Mouse (Mus musculus) gastrocnemius, postnatal 25 days (tissue): ENCODE data around the gene Ipo13. TPM values are rescaled to one million over a fixed set of nuclear protein-coding genes. Genes with fewer than 3 reads are reported as not detected.

Source experiments
- DNase-seq: peaks from one replicate; pipeline ENCODE4 v3.0.0; 2022
- long read RNA-seq, 2 experiments: library from polyadenylated mRNA; stranded (forward); transcript quantifications; one replicate each; pipeline ENCODE4 v2.0.0; 2021
- total RNA-seq, 2 experiments: library from RNA; stranded (reverse); gene quantifications; 1 replicate in 1 of 2; 2 replicates in 1 of 2; pipeline ENCODE4 v1.2.3; 2021

The Ipo13 gene
- total RNA-seq, result 100 to 1,000 TPM; 218 TPM
- long read RNA-seq, experiment 1, transcript Ipo13-201 (20 exons, 3,595 nt), result major isoform, 44 of 99 reads
- long read RNA-seq, experiment 1, partial matches to known transcripts, result 31 of 99 reads
- long read RNA-seq, experiment 1, other reads (novel, unspliced or antisense), result 23 of 99 reads
- long read RNA-seq, experiment 2, transcript Ipo13-201 (20 exons, 3,595 nt), result major isoform, 106 of 176 reads
- long read RNA-seq, experiment 2, partial matches to known transcripts, result 37 of 176 reads
- long read RNA-seq, experiment 2, other reads (novel, unspliced or antisense), result 31 of 176 reads

DNA sequence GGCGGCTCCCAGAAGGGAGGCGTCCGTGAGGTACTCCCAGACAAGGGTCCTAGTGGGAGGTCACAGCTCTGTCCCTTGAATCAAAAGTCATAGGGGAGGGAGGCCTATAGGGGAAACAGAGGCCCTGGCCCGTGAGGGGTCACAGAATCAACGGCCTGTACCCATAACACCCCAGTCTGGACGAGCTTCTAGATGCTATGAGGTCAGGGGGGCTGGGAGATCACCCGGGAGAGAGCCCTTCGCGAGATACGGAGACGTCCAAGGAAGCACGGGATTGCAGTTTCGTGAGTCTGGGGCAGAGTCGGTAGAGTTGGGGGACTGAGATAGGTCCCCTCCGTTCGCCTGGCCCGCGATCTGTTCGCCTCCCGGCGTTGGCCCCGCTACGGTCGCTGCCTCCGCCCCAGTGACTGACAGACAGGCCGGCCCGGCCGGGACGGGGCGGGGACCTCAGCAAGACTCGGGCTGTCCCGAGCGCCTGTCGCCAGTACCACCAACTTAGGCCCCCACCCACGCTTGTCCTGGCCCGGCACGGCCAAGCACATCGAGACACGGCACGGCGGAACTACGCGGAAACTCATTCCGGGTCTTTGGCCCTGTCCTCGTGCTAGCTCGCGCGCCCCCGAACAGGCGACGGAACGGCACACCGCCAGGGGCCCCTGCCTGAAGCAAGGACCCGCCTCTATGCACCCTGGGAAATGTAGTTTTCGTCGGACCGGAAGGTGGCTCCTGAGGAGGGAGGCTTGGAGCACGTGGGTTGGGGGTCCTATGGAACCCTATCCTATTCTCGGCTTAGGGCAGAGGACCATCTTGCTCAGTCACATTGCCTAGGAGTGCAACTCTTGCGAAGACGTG lies at the start of gene Ipo13:
Gene Ipo13, minus strand, starts transcription at position 409 of the 852 bp plus-strand sequence.
- peak; percentile 91 for DNase-seq

DNA sequence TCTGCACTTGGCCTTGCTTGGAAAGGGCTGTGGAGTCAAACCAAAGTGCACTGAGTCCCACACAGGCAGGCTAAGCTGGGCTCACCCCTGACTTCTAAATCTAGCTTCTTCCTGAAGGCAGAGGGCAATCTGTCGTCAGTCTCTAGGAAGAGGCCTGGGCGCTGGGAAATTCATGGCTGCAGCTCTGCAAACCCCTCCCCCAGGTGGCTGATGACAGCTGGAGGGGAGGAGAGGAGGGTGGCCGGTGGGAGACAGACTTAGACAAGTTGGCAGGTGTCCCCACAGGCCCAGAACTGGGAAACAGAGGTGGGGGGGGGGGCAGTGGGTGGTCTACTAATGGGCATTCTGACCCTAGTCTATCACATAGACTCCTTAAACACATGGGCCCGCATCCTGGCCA lies 42.7 kb upstream of the Ipo13 start:
- DNase-seq, result no peak

DNA sequence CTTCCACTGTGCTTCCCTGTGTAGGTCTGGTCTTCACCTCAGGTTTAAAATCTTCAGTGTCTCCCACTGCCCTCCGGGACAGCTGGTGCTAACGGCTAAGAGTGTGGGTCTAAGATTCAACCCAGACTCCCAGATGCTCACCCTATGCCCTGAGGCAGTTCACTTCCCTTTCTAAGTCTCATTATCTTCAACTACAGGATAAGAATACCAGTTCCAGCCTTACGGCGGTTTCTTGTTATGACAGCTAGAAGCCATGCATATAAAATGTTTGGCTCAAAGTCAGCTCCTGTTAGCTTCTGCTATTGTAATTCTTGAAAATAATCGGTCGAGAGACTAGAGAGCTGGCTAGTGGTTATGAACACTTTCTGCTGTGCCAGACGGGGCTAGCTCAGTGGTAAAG lies 32.7 kb upstream of the Ipo13 start:
- no peak for DNase-seq

- DNase-seq, result peak; percentile 43
Observed at GRCm38 (mm10) chr4:117946639-117947305, 32.0 kb upstream of the Ipo13 start.

DNA sequence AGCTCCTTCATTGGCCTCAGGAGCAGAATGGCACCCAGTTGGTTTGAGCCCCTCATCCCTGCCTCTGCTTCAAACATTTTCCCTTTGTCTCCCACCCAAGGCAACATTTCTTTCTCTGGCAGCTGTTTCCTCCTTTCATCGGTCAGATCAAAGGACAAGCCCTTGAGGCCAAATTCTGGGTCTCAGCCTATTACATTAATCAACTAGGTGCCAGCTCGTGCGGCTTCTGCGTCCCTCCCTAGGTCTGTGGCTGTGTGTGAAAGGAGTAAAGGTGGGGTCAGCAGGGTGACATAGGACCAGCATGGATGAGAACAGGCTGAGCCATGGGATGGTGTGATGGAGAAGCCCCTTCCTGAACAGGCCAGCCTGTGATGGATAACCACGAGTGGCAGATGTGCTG lies 28.5 kb upstream of the Ipo13 start:
- no peak for DNase-seq

DNA sequence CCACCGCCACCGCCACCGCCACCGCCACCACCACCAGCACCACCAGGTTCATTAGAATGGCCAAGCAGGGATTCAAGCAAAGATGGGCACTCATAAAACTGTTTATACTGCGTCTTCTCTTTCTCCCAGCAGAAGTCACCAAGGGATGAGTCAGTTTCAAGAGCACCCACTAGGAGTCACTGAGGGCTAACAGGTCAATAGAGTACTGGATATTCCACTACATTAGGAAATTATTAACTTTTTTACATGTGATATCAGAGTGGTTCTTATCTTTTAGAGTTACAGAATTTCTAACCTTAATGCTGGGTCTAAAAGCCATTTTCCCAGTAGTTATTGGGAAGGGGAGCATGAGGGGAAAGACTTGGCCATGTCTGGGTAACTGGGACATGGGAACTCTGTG lies 22.2 kb upstream of the Ipo13 start:
- no peak for DNase-seq

DNA sequence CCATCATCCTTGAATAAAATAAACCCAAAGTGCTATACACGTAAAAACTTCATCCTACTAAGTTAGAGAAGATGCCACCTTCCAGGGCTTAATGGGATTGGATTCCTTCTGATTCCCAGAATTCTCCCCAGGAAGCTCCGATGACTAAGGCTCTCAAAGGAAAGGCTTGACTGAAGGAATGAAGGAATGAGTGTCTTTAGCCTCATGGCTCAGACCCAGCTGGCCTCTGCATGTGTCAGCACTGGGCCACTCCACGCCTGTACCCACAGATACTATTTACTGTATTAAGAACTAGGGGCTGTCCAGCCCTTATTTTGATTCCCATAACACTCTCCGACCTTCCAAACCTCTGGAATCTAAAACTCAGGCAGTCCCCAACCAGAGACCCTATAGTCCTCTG lies 19.3 kb upstream of the Ipo13 start:
- no peak for DNase-seq

GRCm38 (mm10) chr4:117933248-117933647 lies 18.4 kb upstream of the Ipo13 start:
- DNase-seq, result no peak

GRCm38 (mm10) chr4:117929391-117929881 lies 14.6 kb upstream of the Ipo13 start, which contains the start of gene Artn:
Gene Artn (minus strand): TSS chr4:117929763.
- peak; percentile 39 for DNase-seq

GRCm38 (mm10) chr4:117928699-117929241 lies 14.0 kb upstream of the Ipo13 start:
- peak; percentile 39 for DNase-seq

DNA sequence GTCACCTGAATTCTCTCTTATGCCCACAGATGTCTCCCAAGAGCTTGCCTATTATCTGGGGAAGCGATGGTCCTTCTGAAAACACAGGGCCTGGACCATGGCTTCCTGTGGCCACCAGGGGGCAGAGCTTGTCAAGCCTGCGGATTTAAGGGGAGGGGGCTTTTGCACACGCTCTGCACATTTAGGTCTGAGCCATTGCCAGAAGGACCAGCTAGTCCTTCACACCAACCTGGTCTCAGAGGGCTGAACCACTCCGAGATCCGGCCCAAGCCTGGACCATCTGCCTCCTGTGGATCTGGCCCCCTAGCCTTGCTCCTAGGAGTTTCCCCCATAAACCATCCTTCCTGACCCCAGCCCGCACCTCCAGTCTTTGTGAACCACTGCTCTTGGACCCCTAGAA lies 13.4 kb upstream of the Ipo13 start:
- DNase-seq, result no peak

GRCm38 (mm10) chr4:117926545-117927482 lies 12.0 kb upstream of the Ipo13 start:
- no peak for DNase-seq

GRCm38 (mm10) chr4:117924916-117925315 lies 10.1 kb upstream of the Ipo13 start:
- no peak for DNase-seq

- DNase-seq, result no peak
Observed at GRCm38 (mm10) chr4:117923450-117923849, 8.7 kb upstream of the Ipo13 start.

DNA sequence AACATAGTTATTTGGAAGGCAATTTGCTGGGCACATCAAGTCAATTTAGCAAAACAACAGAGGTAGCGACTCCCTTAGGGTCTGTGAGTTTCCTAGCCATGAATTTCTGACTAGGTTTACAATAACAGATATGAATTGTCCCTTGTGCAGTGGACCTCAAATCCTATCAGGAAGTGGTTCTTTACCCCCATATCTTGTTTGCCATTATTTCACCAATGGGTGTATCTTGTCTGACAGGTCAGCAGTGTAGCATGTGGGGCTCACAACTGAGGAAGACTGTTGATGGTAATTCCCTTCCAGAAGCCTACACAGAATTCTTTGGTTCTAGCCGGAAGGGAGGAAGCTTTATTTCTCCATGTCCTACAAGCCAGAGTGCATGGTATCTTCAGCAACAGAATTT lies 6.6 kb upstream of the Ipo13 start:
- DNase-seq, result no peak

DNA sequence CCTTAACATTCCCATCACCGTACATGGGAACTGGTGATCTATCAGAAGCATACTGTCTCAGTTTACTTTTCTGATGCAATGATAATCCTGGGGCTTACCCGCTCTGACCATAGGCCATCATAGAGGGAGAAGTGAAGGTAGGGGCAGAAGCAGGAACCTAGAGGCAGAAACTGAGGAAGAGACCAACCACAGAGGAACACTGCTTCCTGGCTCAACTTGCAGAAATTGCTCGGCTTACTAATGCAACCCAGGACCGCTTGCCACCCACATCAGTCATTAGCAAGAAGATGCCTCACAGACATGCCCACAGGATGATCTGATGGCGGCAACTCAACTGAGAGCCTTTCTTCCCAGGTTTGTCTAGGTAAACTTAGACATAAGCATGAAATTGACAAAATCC lies 4.0 kb upstream of the Ipo13 start:
- DNase-seq, result no peak

DNA sequence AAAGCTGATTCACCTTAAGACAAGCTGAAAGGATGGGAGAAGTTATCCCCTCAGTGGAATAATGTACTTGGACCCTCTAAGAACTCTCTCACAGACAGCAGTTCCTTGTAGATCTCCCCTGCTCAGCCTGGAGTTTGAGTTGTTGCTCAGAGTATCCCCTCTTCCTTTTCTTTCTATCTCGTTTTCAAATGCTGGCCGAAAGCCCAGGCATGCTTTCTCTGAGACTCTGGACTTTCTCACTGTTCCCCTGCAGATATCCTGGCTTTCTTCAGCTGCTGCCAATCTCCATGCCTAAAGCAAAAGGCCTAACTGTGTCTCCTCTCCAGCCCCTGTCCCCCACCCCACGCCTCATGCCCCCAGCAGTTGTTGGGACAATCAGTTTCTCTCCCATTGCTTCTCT lies 3.5 kb upstream of the Ipo13 start:
- no peak for DNase-seq

DNA sequence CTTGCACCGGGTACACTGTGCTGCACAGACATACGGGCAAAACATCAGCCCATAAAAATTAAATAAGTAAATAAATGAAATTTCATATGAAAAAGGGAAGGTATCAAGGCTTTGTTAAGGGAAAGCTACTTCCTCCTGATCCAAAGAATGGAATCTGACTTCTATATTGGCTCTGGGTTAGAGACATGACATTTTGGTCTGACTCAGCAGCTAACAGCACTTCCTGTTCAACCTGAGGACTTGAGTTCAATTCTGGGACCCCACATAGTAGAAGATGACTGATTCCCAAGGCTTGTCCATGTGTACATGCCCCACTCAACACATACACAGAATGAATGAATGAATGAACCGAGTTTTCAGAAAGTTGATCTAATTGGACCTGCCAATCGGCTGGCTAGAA lies 3.0 kb upstream of the Ipo13 start:
- no peak for DNase-seq

DNA sequence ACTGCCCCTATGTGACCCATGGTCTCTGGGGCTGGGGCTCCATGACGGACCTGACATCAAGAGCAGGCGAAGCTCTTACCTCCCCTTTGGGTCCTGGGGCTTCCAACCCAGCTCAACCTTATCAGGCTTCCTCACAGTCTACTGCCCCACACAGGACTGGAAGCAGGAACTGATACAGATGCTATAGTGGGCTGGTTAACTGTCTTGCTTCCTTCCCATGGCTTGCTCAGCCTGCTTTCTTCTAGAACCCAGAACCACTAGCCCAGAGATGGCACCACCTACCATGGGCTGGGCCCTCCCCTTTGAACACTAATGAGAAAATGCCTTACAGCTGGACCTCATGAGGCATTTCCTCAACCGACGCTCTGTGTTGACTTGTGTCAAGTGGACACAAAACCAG lies 2.6 kb upstream of the Ipo13 start:
- DNase-seq, result no peak

DNA sequence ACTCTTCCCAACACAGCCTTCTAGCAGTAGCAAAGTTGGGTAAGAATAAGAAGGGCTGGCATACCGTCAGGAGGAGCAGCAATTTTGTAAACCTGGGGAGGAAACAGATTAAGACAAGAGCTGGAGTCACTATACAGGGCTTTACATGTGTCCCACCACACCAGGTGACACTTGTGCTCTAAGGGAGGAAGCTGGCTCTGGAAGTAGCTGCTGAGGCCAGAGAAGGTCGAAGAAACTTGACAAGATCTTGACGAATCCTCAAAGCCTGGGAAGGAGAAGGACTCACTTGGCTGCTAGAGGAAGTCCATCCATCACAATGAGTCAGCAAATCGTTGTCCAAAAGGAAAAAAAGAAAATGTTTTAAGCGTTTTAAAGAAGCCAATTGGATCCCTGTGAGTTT lies 1.6 kb upstream of the Ipo13 start:
- no peak for DNase-seq

GRCm38 (mm10) chr4:117915489-117916105 lies 798 bp upstream of the Ipo13 start:
- DNase-seq, result no peak
